Mouse (Mus musculus): ENCODE measurements around the gene Uchl3.

GRCm38 (mm10) chr14:101613206-101613605 lies 40.6 kb upstream of the Uchl3 start:
- TF ChIP-seq POLR2A (IDR thresholded peaks at IDR 0.05; ENCODE audit: insufficient read depth, low read length) (no peak), CTCF (IDR thresholded peaks at IDR 0.05; ENCODE audit: low read depth, low read length) (no peak)

All from ES-Bruce4 (cell line).